Mouse (Mus musculus): ENCODE measurements at regions not wholly inside any gene's neighbourhood (a gene's known extent, or its start where the extent isn't known, plus 50 kb on each side); places are given as distances from the start of the nearest gene placed in this dataset.

DNA sequence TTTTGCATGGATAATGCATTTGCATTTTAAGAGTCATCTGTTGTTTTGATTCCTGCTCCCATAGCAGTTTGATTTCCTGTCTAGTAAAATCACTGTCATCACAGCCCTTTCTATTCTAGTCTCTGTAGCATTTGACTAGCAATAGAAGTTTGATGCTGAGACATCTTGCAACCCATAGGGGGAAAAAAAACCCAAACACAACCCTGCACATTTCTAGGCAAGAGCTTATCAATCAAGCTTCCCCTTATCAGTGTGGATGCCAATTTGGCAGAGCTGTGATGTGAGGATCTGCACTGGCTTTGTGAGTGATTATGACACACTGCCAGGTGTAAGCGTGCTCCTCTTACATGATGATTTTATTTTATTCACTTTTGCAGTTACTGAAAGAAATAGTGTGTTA is 813.0 kb upstream of the Slc10a2 start:
- TF ChIP-seq CTCF (IDR thresholded peaks at IDR 0.05; ENCODE audit: extremely low read depth, insufficient read depth, low read length) (no peak), POLR2A (IDR thresholded peaks at IDR 0.05; ENCODE audit: extremely low read depth, insufficient read depth, low read length) (no peak)

All from cortical plate, adult 2 months (tissue).